Mouse (Mus musculus) right cerebral cortex, adult 18-20 months (tissue): ENCODE measurements around the gene Samd3.
A peak's percentile ranks its signal among the peaks of the same experiment; 100 is the strongest.

ENCODE experiments used
- DNase-seq: peaks from one replicate; pipeline ENCODE4 v3.0.0; 2022; ENCODE audit warnings: mixed read lengths

Gene Samd3

DNA sequence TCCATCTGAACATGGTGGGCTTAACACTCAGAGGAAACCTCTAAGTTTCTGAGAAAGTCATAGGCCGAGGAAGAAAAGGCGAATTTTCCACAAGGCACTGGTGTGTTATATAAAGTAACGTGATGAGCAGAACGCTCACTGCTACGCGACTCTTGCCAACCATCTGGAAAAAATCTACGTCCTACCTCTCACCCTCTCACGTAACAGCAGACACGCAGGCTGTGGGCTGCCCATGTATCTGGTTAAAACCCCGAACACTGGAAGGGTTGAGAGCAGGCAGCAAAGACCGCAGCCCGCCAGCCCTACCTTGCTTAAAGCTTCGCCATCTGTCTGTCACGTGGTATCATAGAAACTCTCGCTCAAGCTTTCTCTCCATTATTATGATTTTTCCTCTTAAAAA lies 84.8 kb downstream of the Samd3 start:
- peak; percentile 39 for DNase-seq

DNA sequence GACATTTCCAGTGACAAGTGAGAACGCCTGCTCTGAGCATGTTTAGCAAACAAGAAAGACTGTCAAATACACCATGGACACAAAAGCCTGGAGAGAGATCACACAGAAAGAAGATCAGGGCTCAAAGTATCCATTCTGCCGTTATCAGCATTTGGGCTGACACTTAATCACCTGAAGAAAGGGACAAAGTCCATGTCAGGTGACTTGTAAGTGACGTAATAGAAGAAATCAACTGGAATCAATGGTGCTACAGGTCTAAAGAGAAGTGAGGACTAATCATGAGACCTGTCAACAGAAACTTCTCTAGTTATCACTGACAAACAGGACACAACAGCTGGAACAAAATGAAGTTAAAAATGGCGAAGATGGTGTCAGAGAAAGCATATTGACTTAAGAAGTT lies 91.2 kb downstream of the Samd3 start:
- DNase-seq: no peak
